Mouse (Mus musculus): ENCODE results near the gene Ociad2.

DNA sequence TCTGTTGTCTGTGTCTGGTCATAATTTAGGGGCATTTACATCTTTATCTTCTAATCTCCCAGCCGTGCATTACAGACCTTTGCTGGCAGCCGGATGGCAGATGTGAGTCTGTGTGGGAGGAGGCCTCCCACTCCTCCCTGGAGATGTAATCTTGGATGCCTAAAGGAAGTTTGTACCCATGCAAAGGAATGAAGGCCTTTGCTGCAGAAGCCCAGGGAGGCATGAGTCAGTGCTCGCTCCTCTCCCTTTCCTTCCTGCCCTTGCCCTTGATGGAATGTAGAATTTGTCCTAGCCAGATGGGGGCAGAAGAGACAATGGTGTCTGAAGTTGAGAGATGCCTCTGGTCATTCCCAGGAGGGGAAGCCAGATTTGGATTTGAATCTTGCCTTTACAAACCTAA, 32.4 kb upstream of the Ociad2 start:
- TF ChIP-seq CTCF (IDR thresholded peaks at IDR 0.05; ENCODE audit: borderline replicate concordance, insufficient read depth, low read length) (no peak), POLR2A (IDR thresholded peaks at IDR 0.05; ENCODE audit: low read depth, low read length) (no peak)

Measured in embryonic fibroblast, embryonic 13.5 days (primary cell).